Mouse (Mus musculus): ENCODE measurements around the gene Ganab. TPM values are rescaled to one million over a fixed set of nuclear protein-coding genes. Genes with fewer than 3 reads are reported as not detected.

The Ganab gene
- polyA plus RNA-seq, 1 experiment from 2014 or later: 103 TPM

Small RNAs within 50 kb of the gene (microRNA-seq; reads per million reads assigned to microRNA genes)
- not detected for gene Mir5136

Other genes starting within 250 kb of the Ganab start
- gene Chrm1, start 234.3 kb upstream of the Ganab start, polyA plus RNA-seq (2016; fragmentation: Nextera tagmentation; extraction: Ambion mirVana): 0.04 TPM in 1 of 2 replicates, not detected in the other
- gene Slc3a2, start 174.7 kb upstream of the Ganab start, polyA plus RNA-seq (2016; fragmentation: Nextera tagmentation; extraction: Ambion mirVana): 91.8 and 104 TPM in 2 replicates
- gene Wdr74, start 162.2 kb upstream of the Ganab start, polyA plus RNA-seq (2016; fragmentation: Nextera tagmentation; extraction: Ambion mirVana): 76.6 and 101 TPM in 2 replicates
- gene 1700092M07Rik, start 157.4 kb upstream of the Ganab start, polyA plus RNA-seq (2016; fragmentation: Nextera tagmentation; extraction: Ambion mirVana): 1.6 and 2.1 TPM in 2 replicates
- gene Stx5a, start 156.7 kb upstream of the Ganab start, polyA plus RNA-seq (2016; fragmentation: Nextera tagmentation; extraction: Ambion mirVana): 83.1 and 91.1 TPM in 2 replicates
- gene Nxf1, start 141.0 kb upstream of the Ganab start, polyA plus RNA-seq (2016; fragmentation: Nextera tagmentation; extraction: Ambion mirVana): 156 and 193 TPM in 2 replicates
- gene Tmem223, start 127.1 kb upstream of the Ganab start, polyA plus RNA-seq (2016; fragmentation: Nextera tagmentation; extraction: Ambion mirVana): 134 and 136 TPM in 2 replicates
- 57.4 and 60.0 TPM in 2 replicates for gene Tmem179b, start 123.6 kb upstream of the Ganab start, polyA plus RNA-seq (2016; fragmentation: Nextera tagmentation; extraction: Ambion mirVana)
- gene Taf6l, start 111.7 kb upstream of the Ganab start, polyA plus RNA-seq (2016; fragmentation: Nextera tagmentation; extraction: Ambion mirVana): 29.7 and 36.1 TPM in 2 replicates
- gene Polr2g, start 99.5 kb upstream of the Ganab start, polyA plus RNA-seq (2016; fragmentation: Nextera tagmentation; extraction: Ambion mirVana): 159 and 172 TPM in 2 replicates
- gene Zbtb3, start 95.5 kb upstream of the Ganab start, polyA plus RNA-seq (2016; fragmentation: Nextera tagmentation; extraction: Ambion mirVana): 5.4 and 5.9 TPM in 2 replicates
- 43.2 and 51.3 TPM in 2 replicates for gene Ttc9c, start 78.7 kb upstream of the Ganab start, polyA plus RNA-seq (2016; fragmentation: Nextera tagmentation; extraction: Ambion mirVana)
- 2.8 and 4.6 TPM in 2 replicates for gene Hnrnpul2, start 78.1 kb upstream of the Ganab start, polyA plus RNA-seq (2016; fragmentation: Nextera tagmentation; extraction: Ambion mirVana)
- not detected in 2 replicates for gene AC129217.1, start 68.3 kb upstream of the Ganab start, polyA plus RNA-seq (2016; fragmentation: Nextera tagmentation; extraction: Ambion mirVana)
- gene Bscl2, start 60.6 kb upstream of the Ganab start, polyA plus RNA-seq (2016; fragmentation: Nextera tagmentation; extraction: Ambion mirVana): 46.2 and 51.1 TPM in 2 replicates
- gene Gng3, start 58.9 kb upstream of the Ganab start, polyA plus RNA-seq (2016; fragmentation: Nextera tagmentation; extraction: Ambion mirVana): 2.6 and 4.7 TPM in 2 replicates
- gene Lrrn4cl, start 47.3 kb upstream of the Ganab start, polyA plus RNA-seq (2016; fragmentation: Nextera tagmentation; extraction: Ambion mirVana): 0.36 and 0.51 TPM in 2 replicates
- gene Ubxn1, start 26.6 kb upstream of the Ganab start, polyA plus RNA-seq (2016; fragmentation: Nextera tagmentation; extraction: Ambion mirVana): 156 and 193 TPM in 2 replicates
- 58.9 and 59.4 TPM in 2 replicates for gene Uqcc3, start 17.1 kb upstream of the Ganab start, polyA plus RNA-seq (2016; fragmentation: Nextera tagmentation; extraction: Ambion mirVana)
- gene Lbhd1, start 14.3 kb upstream of the Ganab start, polyA plus RNA-seq (2016; fragmentation: Nextera tagmentation; extraction: Ambion mirVana): 68.9 and 88.7 TPM in 2 replicates
- not detected in 2 replicates for gene Gm49403, start 14.1 kb upstream of the Ganab start, polyA plus RNA-seq (2016; fragmentation: Nextera tagmentation; extraction: Ambion mirVana)
- 106 and 140 TPM in 2 replicates for gene 1810009A15Rik, start 9.2 kb upstream of the Ganab start, polyA plus RNA-seq (2016; fragmentation: Nextera tagmentation; extraction: Ambion mirVana)
- not detected in 2 replicates for gene Gm49416, start 9.1 kb upstream of the Ganab start, polyA plus RNA-seq (2016; fragmentation: Nextera tagmentation; extraction: Ambion mirVana)
- gene Ints5, start 5.1 kb upstream of the Ganab start, polyA plus RNA-seq (2016; fragmentation: Nextera tagmentation; extraction: Ambion mirVana): 35.8 and 39.0 TPM in 2 replicates
- gene B3gat3, start 22.3 kb downstream of the Ganab start, polyA plus RNA-seq (2016; fragmentation: Nextera tagmentation; extraction: Ambion mirVana): 52.0 and 57.9 TPM in 2 replicates
- gene Rom1, start 31.3 kb downstream of the Ganab start, polyA plus RNA-seq (2016; fragmentation: Nextera tagmentation; extraction: Ambion mirVana): 3.2 and 5.2 TPM in 2 replicates
- gene Eml3, start 31.5 kb downstream of the Ganab start, polyA plus RNA-seq (2016; fragmentation: Nextera tagmentation; extraction: Ambion mirVana): 17.4 and 24.4 TPM in 2 replicates
- gene Mta2, start 43.8 kb downstream of the Ganab start, polyA plus RNA-seq (2016; fragmentation: Nextera tagmentation; extraction: Ambion mirVana): 113 and 140 TPM in 2 replicates
- 25.7 and 32.8 TPM in 2 replicates for gene Tut1, start 55.8 kb downstream of the Ganab start, polyA plus RNA-seq (2016; fragmentation: Nextera tagmentation; extraction: Ambion mirVana)
- 378 and 459 TPM in 2 replicates for gene Eef1g, start 69.0 kb downstream of the Ganab start, polyA plus RNA-seq (2016; fragmentation: Nextera tagmentation; extraction: Ambion mirVana)
- 15.1 and 19.4 TPM in 2 replicates for gene Ahnak, start 91.2 kb downstream of the Ganab start, polyA plus RNA-seq (2016; fragmentation: Nextera tagmentation; extraction: Ambion mirVana)
- not detected in 2 replicates for gene Scgb1a1, start 189.9 kb downstream of the Ganab start, polyA plus RNA-seq (2016; fragmentation: Nextera tagmentation; extraction: Ambion mirVana)
- gene Asrgl1, start 237.6 kb downstream of the Ganab start, polyA plus RNA-seq (2016; fragmentation: Nextera tagmentation; extraction: Ambion mirVana): 11.7 and 14.4 TPM in 2 replicates